Mouse (Mus musculus) heart, embryonic 12.5 days (tissue): ENCODE measurements around the gene Itgb6. TPM values are rescaled to one million over a fixed set of nuclear protein-coding genes. Genes with fewer than 3 reads are reported as not detected.

Source experiments
- ATAC-seq: fragments of 200-750 bp; cut with Nextera tagmentation; 2 replicates; pipeline ENCODE4 v1.8.0; 2017; ENCODE audit warnings: moderate TSS enrichment, moderate library complexity; ENCODE audit not compliant: insufficient number of reproducible peaks, low FRiP score
- H3K27ac ChIP-seq: fragments of 300-500 bp; sonication (generic); 2 replicates; pipeline ENCODE4 v1.5.1; 2016; ENCODE audit warnings: mild to moderate bottlenecking, moderate library complexity; ENCODE audit not compliant: poor library complexity, severe bottlenecking
- H3K27me3 ChIP-seq: fragments of 300-500 bp; sonication (generic); replicated peaks from 2 replicates; pipeline ENCODE4 v1.6.1; 2016; ENCODE audit warnings: mild to moderate bottlenecking, moderate library complexity
- H3K36me3 ChIP-seq: fragments of 300-500 bp; sonication (generic); 2 replicates; pipeline ENCODE4 v1.6.1; 2016; ENCODE audit warnings: mild to moderate bottlenecking, moderate library complexity
- H3K4me1 ChIP-seq: fragments of 300-500 bp; sonication (generic); replicated peaks from 2 replicates; pipeline ENCODE4 v1.6.1; 2016; ENCODE audit warnings: mild to moderate bottlenecking
- H3K4me2 ChIP-seq: fragments of 300-500 bp; sonication (generic); 2 replicates; pipeline ENCODE4 v1.6.1; 2016; ENCODE audit warnings: mild to moderate bottlenecking, moderate library complexity
- H3K4me3 ChIP-seq: fragments of 300-500 bp; sonication (generic); 2 replicates; pipeline ENCODE4 v1.5.1; 2016; ENCODE audit warnings: mild to moderate bottlenecking
- H3K9ac ChIP-seq: fragments of 300-500 bp; sonication (generic); 2 replicates; pipeline ENCODE4 v1.6.1; 2016; ENCODE audit warnings: mild to moderate bottlenecking, moderate library complexity
- H3K9me3 ChIP-seq: fragments of 300-500 bp; sonication (generic); replicated peaks from 2 replicates; pipeline ENCODE4 v1.6.1; 2016; ENCODE audit warnings: mild to moderate bottlenecking, moderate library complexity
- WGBS: fragments of 180-500 bp; shearing (Covaris S2); methylation state at CpG from one replicate; pipeline ENCODE4 v1.1.7; 2016; 5-methylcytosine and 5-hydroxymethylcytosine counted together
- polyA plus RNA-seq: library from polyadenylated mRNA; unstranded; fragments of >200 nt; fragmentation: Nextera tagmentation; extraction: Ambion mirVana; gene quantifications from 2 replicates; pipeline ENCODE4 v1.2.1, GENCODE M21; 2016

The Itgb6 gene
- polyA plus RNA-seq, 1 experiment from 2014 or later: 0.14 TPM

GRCm38 (mm10) chr2:60552177-60552901, 170.1 kb downstream of the Itgb6 start:
- Histone ChIP-seq H3K9ac (peak overlapping the region; percentile 73), H3K4me1 (peaks cover 19% of the 10 kb centered on the region), H3K4me2 (peak overlapping the region; percentile 96), H3K27ac (no peak overlapping the region), H3K27me3 (no peaks in the 10 kb centered on the region), H3K36me3 (no peaks in the 10 kb centered on the region), H3K9me3 (no peaks in the 10 kb centered on the region), H3K4me3 (peak overlapping the region; percentile 55)
- ATAC-seq: no peak
- WGBS: 26% methylated on average over 21 of the region's 21 CpGs

DNA sequence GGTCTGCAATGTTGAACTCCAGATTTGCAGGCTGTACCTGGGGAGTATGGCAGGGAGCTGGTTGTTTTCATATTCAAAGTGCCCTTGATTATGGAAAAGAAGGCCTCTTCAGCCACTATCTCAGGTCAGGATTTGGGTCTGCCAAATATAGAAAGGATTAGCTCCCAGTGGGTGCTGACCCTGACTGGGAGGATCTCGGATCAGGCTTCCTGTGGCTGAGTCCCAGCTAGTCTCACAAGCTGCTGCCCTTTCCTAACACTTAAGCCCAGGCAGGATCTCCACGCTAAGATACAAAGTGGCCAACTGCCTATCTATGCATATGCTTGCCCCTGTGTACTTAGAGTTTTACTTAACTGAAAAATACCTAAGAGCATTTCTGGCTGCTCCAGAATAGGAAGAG, 170.8 kb downstream of the Itgb6 start:
- peaks cover 19% of the 10 kb centered on the region for H3K4me1 ChIP-seq
- H3K9ac ChIP-seq: no peak overlapping the region
- 0 out of 2 replicates have a peak overlapping the region, but pooled peaks have one; percentile 16 for H3K4me2 ChIP-seq
- WGBS: 30% methylated on average over 2 of the region's 2 CpGs
- H3K27me3 ChIP-seq: no peaks in the 10 kb centered on the region
- no peak for ATAC-seq
- H3K27ac ChIP-seq: peak overlapping the region; percentile 29; the same call in 1 of the 2 replicates
- H3K36me3 ChIP-seq: no peaks in the 10 kb centered on the region
- H3K9me3 ChIP-seq: no peaks in the 10 kb centered on the region
- H3K4me3 ChIP-seq: no peak overlapping the region

DNA sequence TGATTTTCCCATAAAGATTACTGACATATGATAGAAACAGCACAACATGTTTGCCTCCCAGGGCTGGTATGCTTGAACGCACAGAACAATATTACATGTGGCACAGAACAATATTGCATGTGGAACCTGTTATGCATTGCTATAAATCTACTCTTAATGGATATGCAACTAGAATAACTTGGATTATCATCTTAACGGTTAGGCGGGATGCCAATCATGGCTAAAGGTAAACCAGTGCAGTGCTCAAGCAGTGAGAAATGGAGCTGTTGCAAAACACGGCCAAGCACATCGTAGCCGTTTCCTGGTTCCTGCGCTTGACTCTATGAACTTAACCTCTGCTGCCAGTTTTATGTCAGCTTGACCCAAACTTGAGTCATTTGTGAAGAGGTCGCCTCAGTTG, 171.9 kb downstream of the Itgb6 start:
- H3K4me1 ChIP-seq: peaks cover 19% of the 10 kb centered on the region
- H3K4me2 ChIP-seq: no peak overlapping the region
- H3K36me3 ChIP-seq: no peaks in the 10 kb centered on the region
- ATAC-seq: no peak
- no peaks in the 10 kb centered on the region for H3K9me3 ChIP-seq
- H3K27me3 ChIP-seq: no peaks in the 10 kb centered on the region
- 90% methylated on average over 8 of the region's 8 CpGs for WGBS
- H3K4me3 ChIP-seq: no peak overlapping the region
- no peak overlapping the region for H3K9ac ChIP-seq
- no peak overlapping the region for H3K27ac ChIP-seq

DNA sequence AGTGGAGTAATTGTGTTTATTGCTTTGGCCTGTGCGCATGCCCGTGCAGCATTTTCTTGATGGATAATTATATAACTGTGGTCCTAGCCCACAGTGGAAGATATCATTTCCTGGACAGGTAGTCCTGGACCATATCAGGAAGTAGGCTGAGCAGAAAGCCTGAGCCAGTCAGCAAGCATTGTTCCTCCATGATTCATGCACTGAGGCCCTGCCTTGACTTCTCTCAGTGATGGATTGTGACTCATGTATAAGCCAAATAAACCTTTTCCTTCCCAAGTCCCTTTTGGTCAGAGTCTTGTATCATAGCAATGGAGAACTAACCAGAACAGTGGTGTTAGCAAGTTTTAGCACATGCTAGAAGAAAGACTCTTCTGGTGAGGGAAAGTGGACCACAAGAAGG, 172.6 kb downstream of the Itgb6 start:
- Histone ChIP-seq H3K9ac (no peak overlapping the region), H3K27ac (no peak overlapping the region), H3K9me3 (no peaks in the 10 kb centered on the region), H3K36me3 (no peaks in the 10 kb centered on the region), H3K4me2 (no peak overlapping the region), H3K4me3 (no peak overlapping the region), H3K4me1 (peaks cover 19% of the 10 kb centered on the region), H3K27me3 (no peaks in the 10 kb centered on the region)
- no peak for ATAC-seq
- WGBS: 88% methylated on average over 2 of the region's 2 CpGs

Other genes with a start within 250 kb of the Itgb6 start
- 2.4 and 2.5 TPM in 2 replicates for gene Pla2r1, start 169.3 kb downstream of the Itgb6 start, polyA plus RNA-seq
- 107 and 114 TPM in 2 replicates for gene Rbms1, start 240.5 kb upstream of the Itgb6 start, polyA plus RNA-seq